Mouse (Mus musculus): ENCODE measurements around the gene Zranb3.
A peak's percentile ranks its signal among the peaks of the same experiment; 100 is the strongest.

Gene Zranb3

GRCm38 (mm10) chr1:127945696-127946575 is 156.9 kb downstream of the Zranb3 start:
- DNase-seq (ENCODE audit: inconsistent ontology term): no peak

DNA sequence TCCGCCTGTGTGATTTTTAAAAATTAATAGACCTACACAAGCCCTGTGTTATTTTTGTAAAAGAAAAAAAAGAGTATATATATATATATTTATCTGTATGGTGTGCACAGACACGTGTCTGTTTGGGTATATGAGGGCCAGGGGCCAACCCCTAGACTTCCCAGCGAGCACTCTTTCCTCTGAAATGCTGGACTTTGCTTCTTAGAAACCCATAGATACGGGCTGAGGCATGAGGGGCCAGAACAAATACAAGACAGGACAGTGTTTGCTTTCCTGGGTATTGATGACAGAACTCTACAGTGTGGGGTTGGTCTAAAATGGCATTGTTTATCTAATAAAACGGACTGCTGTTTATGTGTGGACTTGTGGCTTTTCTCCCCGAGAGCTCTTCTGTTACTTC is 159.3 kb downstream of the Zranb3 start:
- no peak for DNase-seq (ENCODE audit: inconsistent ontology term)

DNA sequence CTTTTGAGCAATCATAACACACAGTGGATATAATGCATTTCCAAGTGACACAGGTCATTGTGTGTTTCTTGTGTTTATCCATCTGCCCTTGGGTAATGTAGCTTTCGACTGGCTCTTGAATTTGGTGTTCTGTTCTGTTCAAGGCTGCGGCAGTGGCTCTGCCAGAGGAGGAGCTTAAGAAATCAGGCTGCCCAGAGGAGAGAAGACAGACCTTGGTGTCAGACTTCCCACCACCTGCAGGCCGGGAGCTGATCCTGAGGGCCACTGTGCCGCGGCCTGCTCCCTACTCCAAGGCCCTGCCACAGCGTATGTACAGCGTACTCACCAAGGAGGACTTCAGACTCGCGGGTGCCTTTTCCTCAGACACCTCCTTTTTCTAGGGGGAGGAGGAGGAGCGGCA is 160.6 kb downstream of the Zranb3 start:
- DNase-seq (ENCODE audit: inconsistent ontology term): no peak

GRCm38 (mm10) chr1:127937277-127937676 is 165.6 kb downstream of the Zranb3 start:
- DNase-seq (ENCODE audit: inconsistent ontology term): no peak

- DNase-seq (ENCODE audit: inconsistent ontology term): no peak
Measured at GRCm38 (mm10) chr1:127934322-127934721, 168.5 kb downstream of the Zranb3 start.

DNA sequence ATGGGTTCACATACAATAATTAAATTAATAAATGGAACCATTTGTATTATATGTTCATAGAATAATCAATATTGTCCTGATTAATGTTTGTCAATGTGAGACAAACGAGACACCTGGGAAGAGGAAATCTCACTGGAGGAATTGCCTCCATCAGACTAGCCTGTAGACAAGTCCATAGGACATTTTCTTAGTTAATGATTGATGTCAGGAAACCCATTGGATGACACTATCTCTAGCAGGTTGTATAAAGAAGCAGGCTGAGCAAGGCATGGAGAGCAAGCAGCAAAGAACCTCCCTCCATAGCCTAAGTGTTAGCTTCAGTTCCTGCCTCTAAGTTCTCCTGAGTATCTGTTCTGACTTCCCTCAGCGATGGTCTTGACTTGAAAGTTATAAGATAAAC is 169.4 kb downstream of the Zranb3 start:
- DNase-seq (ENCODE audit: inconsistent ontology term): no peak

DNA sequence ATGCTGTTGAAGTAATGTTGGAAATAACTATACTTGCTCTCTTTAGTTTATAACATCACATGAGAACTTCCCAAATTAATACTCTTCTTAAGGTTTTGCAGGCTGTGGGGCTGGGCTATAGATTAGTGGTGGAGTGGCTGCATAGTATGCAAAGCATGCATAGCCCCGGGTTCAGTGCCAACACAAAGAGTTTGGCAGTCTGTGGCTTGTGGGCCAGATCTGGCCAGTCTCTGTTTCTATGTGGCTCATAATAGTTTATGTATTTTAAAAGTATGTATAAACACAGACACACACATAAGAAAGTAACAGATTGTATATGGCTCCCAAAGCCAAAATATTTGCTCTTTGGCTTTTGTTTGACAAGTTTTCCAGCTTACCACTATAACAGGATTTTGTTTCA is 187.0 kb downstream of the Zranb3 start:
- DNase-seq (ENCODE audit: inconsistent ontology term): no peak

DNA sequence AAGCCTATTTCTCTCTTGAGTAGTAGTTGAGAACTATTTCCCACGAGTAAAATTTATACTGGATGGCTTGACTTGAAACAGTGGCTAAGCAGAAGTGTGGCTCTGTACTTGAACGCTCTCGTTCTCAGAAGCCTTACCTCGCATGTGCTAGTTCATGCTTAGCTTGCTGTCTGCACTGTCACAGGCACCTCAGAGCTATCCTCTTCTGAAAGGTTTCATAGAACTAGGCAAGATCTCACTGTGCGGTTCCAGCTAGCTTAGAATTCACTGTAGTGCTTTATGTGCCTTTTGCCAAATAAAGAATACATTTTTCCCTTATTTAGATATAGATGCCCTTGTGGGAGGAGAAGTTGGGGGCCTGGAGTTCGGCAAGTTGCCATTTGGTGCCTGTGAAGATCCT is 187.5 kb downstream of the Zranb3 start:
- DNase-seq (ENCODE audit: inconsistent ontology term): no peak

- DNase-seq (ENCODE audit: inconsistent ontology term): peak; percentile 14
Measured at GRCm38 (mm10) chr1:127913116-127913515, 189.7 kb downstream of the Zranb3 start.

DNA sequence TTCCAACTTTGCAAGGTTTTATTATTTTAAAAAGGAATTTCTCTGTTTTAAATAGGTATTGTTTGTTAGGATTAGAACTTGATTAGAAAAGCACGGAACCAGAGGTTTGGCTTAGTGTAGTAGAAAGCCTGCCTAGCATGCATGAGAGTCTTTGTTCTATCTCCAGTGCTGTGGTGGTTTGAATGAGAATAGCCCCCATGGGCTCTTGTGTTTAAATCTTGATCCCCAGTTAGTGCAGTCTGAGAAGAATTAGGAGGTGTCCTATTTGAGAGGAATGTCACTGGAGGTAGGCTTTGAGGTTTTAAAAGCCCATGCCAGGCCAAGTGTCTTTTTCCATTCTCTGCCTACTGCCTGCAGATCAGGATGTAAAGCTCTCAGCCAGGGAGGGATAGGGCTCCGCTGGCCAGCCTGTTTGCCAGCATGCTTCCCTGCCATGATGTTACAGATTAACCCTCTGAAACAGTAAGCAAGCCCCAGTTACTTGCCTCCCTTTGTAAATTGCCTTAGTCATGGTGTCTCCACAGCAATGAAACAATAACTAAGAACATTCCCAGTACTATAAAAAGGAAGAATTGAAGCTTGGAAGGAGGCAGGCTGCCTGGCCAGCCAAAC is 198.0 kb downstream of the Zranb3 start:
- DNase-seq (ENCODE audit: inconsistent ontology term): peak; percentile 9
